Mouse (Mus musculus) midbrain, embryonic 14.5 days (tissue): ENCODE results near the gene 2810408A11Rik. TPM values are rescaled to one million over a fixed set of nuclear protein-coding genes. Genes with fewer than 3 reads are reported as not detected.
A peak's percentile ranks its signal among the peaks of the same experiment; 100 is the strongest.

ENCODE experiments used
- ATAC-seq: fragments of 200-750 bp; cut with Nextera tagmentation; 2 replicates; pipeline ENCODE4 v1.8.0; 2017; ENCODE audit warnings: moderate number of reproducible peaks, moderate library complexity; ENCODE audit not compliant: low FRiP score, low TSS enrichment
- DNase-seq: peaks from one replicate; pipeline ENCODE4 v3.0.0-alpha.2; 2015
- H3K27ac ChIP-seq: fragments of 300-500 bp; sonication (generic); replicated peaks from 2 replicates; pipeline ENCODE4 v1.5.1; 2014; ENCODE audit warnings: mild to moderate bottlenecking, low read depth, low read length, moderate library complexity
- H3K27me3 ChIP-seq: fragments of 300-500 bp; sonication (generic); 2 replicates; pipeline ENCODE4 v1.6.1; 2014; ENCODE audit warnings: low read length, control low read depth, mixed read lengths; ENCODE audit not compliant: control insufficient read depth, insufficient read depth
- H3K36me3 ChIP-seq: fragments of 300-500 bp; sonication (generic); 2 replicates; pipeline ENCODE4 v1.6.1; 2014; ENCODE audit warnings: low read length, control low read depth; ENCODE audit not compliant: control insufficient read depth, insufficient read depth
- H3K4me1 ChIP-seq: fragments of 300-500 bp; sonication (generic); 2 replicates; pipeline ENCODE4 v1.6.1; 2014; ENCODE audit warnings: mild to moderate bottlenecking, antibody characterized with exemption, low read length, control low read depth; ENCODE audit not compliant: control insufficient read depth, insufficient read depth
- H3K4me2 ChIP-seq: fragments of 300-500 bp; sonication (generic); 2 replicates; pipeline ENCODE4 v1.6.1; 2014; ENCODE audit warnings: mild to moderate bottlenecking, low read length, moderate library complexity
- H3K4me3 ChIP-seq: fragments of 300-500 bp; sonication (generic); replicated peaks from 2 replicates; pipeline ENCODE4 v1.5.1; 2014; ENCODE audit warnings: low read depth, low read length
- H3K9ac ChIP-seq: fragments of 300-500 bp; sonication (generic); replicated peaks from 2 replicates; pipeline ENCODE4 v1.6.1; 2014; ENCODE audit warnings: mild to moderate bottlenecking, low read length, moderate library complexity
- H3K9me3 ChIP-seq: fragments of 300-500 bp; sonication (generic); 2 replicates; pipeline ENCODE4 v1.6.1; 2016; ENCODE audit warnings: low read length, control low read depth, mixed read lengths; ENCODE audit not compliant: control insufficient read depth
- WGBS: fragments of 180-500 bp; shearing (Covaris S2); extraction: QIAGEN DNeasy Blood & Tissue Kit; methylation state at CpG from one replicate; pipeline ENCODE4 v1.1.7; 2014; 5-methylcytosine and 5-hydroxymethylcytosine counted together
- polyA plus RNA-seq: library from polyadenylated mRNA; unstranded; fragments of >200 nt; fragmentation: Nextera tagmentation; extraction: Ambion mirVana; gene quantifications from 2 replicates; pipeline ENCODE4 v1.2.1, GENCODE M21; 2014

2810408A11Rik gene
- polyA plus RNA-seq, 1 experiment from 2014 or later, result 13.0 TPM

GRCm38 (mm10) chr11:69899870-69900269 is 917 bp downstream of the 2810408A11Rik start:
- peaks cover 17% of the 10 kb centered on the region for H3K36me3 ChIP-seq
- ATAC-seq (no peak), DNase-seq (peak; percentile 49)
- H3K9ac ChIP-seq, result peak overlapping the region; percentile 87
- H3K27me3 ChIP-seq, result no peaks in the 10 kb centered on the region
- WGBS, result 24% methylated on average over 4 of the region's 4 CpGs
- peak overlapping the region; percentile 88 for H3K4me3 ChIP-seq
- peaks cover 25% of the 10 kb centered on the region for H3K4me1 ChIP-seq
- H3K4me2 ChIP-seq, result peak overlapping the region; percentile 91
- H3K9me3 ChIP-seq, result no peaks in the 10 kb centered on the region
- 0 out of 2 replicates have a peak overlapping the region, but pooled peaks have one; percentile 9 for H3K27ac ChIP-seq

- Histone ChIP-seq H3K9ac (no peak within 1 kb of the TSS), H3K4me1 (peaks cover 15% of the 10 kb centered on the region), H3K4me3 (no peak within 1 kb of the TSS), H3K36me3 (no peaks in the 10 kb centered on the region), H3K9me3 (no peaks in the 10 kb centered on the region), H3K4me2 (no peak within 1 kb of the TSS), H3K27me3 (no peaks in the 10 kb centered on the region), H3K27ac (no peak within 1 kb of the TSS)
- WGBS, result 68% methylated on average over 4 of the region's 4 CpGs
- DNase-seq, result no peak
- ATAC-seq, result no peak
Measured at GRCm38 (mm10) chr11:69895291-69895690, 5.5 kb downstream of the 2810408A11Rik start, which contains the start of gene Acap1. Acap1 (minus strand) TSS chr11:69895539.

DNA sequence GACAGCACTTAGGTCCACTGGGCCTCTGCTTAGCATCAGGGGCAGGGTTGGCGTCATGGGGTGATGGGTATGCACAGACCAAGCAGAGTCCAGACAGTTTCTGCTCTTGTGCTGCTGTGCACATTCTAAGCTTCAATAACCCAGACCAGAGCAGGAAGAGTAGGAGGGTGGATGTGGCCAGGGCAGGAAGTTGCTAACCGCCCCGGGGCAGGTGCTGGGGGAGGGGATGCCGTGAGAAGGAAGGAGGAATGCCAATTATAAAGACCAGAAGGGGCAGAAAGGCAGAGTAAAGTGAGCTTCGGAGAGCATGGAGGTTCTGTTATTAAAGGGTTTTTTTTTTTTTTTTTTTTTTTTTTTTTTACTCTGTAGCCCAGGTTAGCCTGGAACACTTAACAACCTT is 6.1 kb downstream of the 2810408A11Rik start:
- Histone ChIP-seq H3K36me3 (no peaks in the 10 kb centered on the region), H3K27ac (no peak overlapping the region), H3K27me3 (no peaks in the 10 kb centered on the region), H3K4me3 (no peak overlapping the region), H3K4me2 (no peak overlapping the region), H3K4me1 (peaks cover 12% of the 10 kb centered on the region), H3K9ac (no peak overlapping the region), H3K9me3 (no peaks in the 10 kb centered on the region)
- WGBS, result 84% methylated on average over 5 of the region's 5 CpGs
- DNase-seq (no peak), ATAC-seq (no peak)

DNA sequence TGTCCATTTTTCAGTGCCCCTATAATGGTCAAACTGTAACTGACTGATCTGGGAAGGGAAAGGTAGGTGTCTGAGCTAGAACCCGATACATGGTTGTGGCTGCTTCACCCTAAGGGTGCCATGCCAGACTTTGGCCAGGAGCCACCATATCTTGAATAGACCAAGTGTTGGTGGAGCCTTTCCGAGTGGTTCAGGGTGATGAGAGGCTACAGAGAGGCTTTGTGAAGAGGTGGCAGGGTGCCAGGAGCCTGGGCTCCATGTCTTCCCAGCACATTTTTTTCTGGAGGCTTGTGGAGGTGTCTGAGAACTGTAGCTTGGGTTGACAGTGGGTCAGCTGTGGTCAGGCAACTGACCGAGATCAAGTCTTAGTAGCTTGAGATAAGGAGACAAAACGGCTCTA is 9.3 kb downstream of the 2810408A11Rik start:
- no peak for ATAC-seq
- WGBS, result 82% methylated on average over 4 of the region's 4 CpGs
- Histone ChIP-seq H3K4me2 (no peak overlapping the region), H3K4me3 (no peak overlapping the region), H3K4me1 (no peaks in the 10 kb centered on the region), H3K36me3 (no peaks in the 10 kb centered on the region), H3K9me3 (no peaks in the 10 kb centered on the region), H3K9ac (no peak overlapping the region), H3K27me3 (no peaks in the 10 kb centered on the region), H3K27ac (no peak overlapping the region)
- DNase-seq, result peak; percentile 20

DNA sequence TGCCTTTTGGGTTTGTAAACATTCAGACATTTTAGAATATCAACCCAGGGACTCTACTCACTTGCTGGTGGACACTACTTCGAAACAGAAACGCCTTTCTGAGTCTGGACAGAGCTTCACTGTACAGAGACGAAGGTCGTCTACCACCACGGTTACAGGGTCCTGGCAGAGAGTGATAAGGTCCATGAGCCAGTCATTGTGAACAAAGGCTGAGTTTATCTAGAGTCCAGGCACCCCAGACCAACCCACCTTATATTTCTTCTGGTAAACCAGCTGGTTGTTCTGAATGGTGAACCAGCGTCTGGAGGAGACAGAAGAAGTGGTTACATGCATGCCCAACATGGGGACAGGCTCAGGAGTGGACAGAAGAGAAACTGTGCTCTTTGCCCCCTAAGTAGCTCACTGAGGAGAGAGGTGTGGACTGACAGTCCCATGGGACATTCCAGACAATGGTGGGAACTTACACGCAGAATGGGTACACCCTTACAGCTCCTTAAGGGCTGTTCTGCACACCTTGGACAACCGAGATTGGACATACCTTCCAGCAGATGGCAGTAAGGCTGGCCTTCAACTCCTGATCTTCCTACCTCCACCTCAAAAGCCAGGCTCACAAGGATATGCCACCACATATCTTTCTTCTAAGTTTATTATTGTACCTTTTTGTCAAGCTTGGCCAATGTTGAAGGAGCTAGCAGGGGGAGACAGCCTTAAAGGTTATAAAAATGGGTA is 13.7 kb downstream of the 2810408A11Rik start:
- H3K27ac ChIP-seq, result no peak overlapping the region
- no peak for ATAC-seq
- no peak overlapping the region for H3K4me2 ChIP-seq
- DNase-seq, result no peak
- 82% methylated on average over 8 of the region's 8 CpGs for WGBS
- no peak overlapping the region for H3K9ac ChIP-seq
- H3K9me3 ChIP-seq, result no peaks in the 10 kb centered on the region
- H3K4me3 ChIP-seq, result no peak overlapping the region
- H3K36me3 ChIP-seq, result no peaks in the 10 kb centered on the region
- no peaks in the 10 kb centered on the region for H3K4me1 ChIP-seq
- H3K27me3 ChIP-seq, result 0 out of 2 replicates have a peak, but pooled peaks cover 6% of the 10 kb centered on the region

DNA sequence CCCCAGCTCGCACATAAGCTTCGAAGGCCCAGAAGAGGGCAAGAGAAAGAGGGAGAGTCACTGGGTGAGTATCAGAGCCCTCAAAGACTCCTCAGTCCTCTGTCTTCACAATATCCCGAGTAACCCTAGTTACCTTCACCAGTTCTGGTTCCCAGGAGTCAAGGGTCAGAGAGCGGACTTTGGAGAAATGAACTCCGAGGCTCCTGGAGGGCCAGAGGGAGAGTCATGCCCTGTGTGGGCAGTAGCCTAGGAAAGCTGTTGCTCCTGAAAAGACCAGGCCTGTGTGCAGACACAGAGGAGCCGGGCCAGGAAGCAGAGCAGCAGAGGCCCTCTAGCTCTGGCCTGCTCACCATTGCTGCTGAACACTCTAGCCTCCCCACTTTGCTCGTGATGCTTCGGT is 16.1 kb downstream of the 2810408A11Rik start:
- Histone ChIP-seq H3K9ac (no peak overlapping the region), H3K4me3 (no peak overlapping the region), H3K9me3 (no peaks in the 10 kb centered on the region), H3K4me2 (no peak overlapping the region), H3K4me1 (peaks cover 14% of the 10 kb centered on the region), H3K27me3 (peaks cover 17% of the 10 kb centered on the region; the same call in 1 of the 2 replicates), H3K36me3 (no peaks in the 10 kb centered on the region), H3K27ac (no peak overlapping the region)
- 85% methylated on average over 8 of the region's 8 CpGs for WGBS
- DNase-seq (no peak), ATAC-seq (no peak)

GRCm38 (mm10) chr11:69884240-69884639 is 16.5 kb downstream of the 2810408A11Rik start:
- Histone ChIP-seq H3K4me2 (no peak overlapping the region), H3K36me3 (no peaks in the 10 kb centered on the region), H3K27me3 (peaks cover 17% of the 10 kb centered on the region; the same call in 1 of the 2 replicates), H3K9ac (no peak overlapping the region), H3K4me3 (no peak overlapping the region), H3K27ac (no peak overlapping the region), H3K9me3 (no peaks in the 10 kb centered on the region), H3K4me1 (peaks cover 14% of the 10 kb centered on the region)
- WGBS, result 88% methylated on average over 9 of the region's 9 CpGs
- no peak for DNase-seq
- no peak for ATAC-seq

GRCm38 (mm10) chr11:69883527-69884151 is 17.1 kb downstream of the 2810408A11Rik start:
- no peaks in the 10 kb centered on the region for H3K9me3 ChIP-seq
- H3K9ac ChIP-seq, result no peak overlapping the region
- no peaks in the 10 kb centered on the region for H3K36me3 ChIP-seq
- H3K4me3 ChIP-seq, result no peak overlapping the region
- H3K4me1 ChIP-seq, result peaks cover 14% of the 10 kb centered on the region
- H3K27me3 ChIP-seq, result peaks cover 17% of the 10 kb centered on the region; the same call in 1 of the 2 replicates
- no peak for ATAC-seq
- DNase-seq, result no peak
- no peak overlapping the region for H3K4me2 ChIP-seq
- no peak overlapping the region for H3K27ac ChIP-seq
- WGBS, result 87% methylated on average over 8 of the region's 8 CpGs

GRCm38 (mm10) chr11:69883066-69883465 is 17.7 kb downstream of the 2810408A11Rik start:
- H3K27me3 ChIP-seq, result peaks cover 17% of the 10 kb centered on the region; the same call in 1 of the 2 replicates
- no peak overlapping the region for H3K4me2 ChIP-seq
- peaks cover 14% of the 10 kb centered on the region for H3K4me1 ChIP-seq
- WGBS, result 61% methylated on average over 4 of the region's 4 CpGs
- no peaks in the 10 kb centered on the region for H3K36me3 ChIP-seq
- no peak overlapping the region for H3K27ac ChIP-seq
- H3K9ac ChIP-seq, result no peak overlapping the region
- no peak overlapping the region for H3K4me3 ChIP-seq
- H3K9me3 ChIP-seq, result no peaks in the 10 kb centered on the region
- ATAC-seq (no peak), DNase-seq (no peak)
